Mouse (Mus musculus) spleen, adult 18-20 months (tissue): ENCODE data around the gene Galnt10.
"Not testable (repeated sequence)": the region's sequence is repeated elsewhere in the genome, so short reads cannot be mapped to it uniquely, and the experiment has no call there.

Experiments used
- DNase-seq, 2 experiments: peaks; one replicate each; pipeline ENCODE4 v3.0.0; 2022; ENCODE audit warnings: mixed read lengths in 2 of 2

Gene Galnt10

GRCm38 (mm10) chr11:57799456-57799855 is 154.2 kb downstream of the Galnt10 start:
- no peak for DNase-seq

DNA sequence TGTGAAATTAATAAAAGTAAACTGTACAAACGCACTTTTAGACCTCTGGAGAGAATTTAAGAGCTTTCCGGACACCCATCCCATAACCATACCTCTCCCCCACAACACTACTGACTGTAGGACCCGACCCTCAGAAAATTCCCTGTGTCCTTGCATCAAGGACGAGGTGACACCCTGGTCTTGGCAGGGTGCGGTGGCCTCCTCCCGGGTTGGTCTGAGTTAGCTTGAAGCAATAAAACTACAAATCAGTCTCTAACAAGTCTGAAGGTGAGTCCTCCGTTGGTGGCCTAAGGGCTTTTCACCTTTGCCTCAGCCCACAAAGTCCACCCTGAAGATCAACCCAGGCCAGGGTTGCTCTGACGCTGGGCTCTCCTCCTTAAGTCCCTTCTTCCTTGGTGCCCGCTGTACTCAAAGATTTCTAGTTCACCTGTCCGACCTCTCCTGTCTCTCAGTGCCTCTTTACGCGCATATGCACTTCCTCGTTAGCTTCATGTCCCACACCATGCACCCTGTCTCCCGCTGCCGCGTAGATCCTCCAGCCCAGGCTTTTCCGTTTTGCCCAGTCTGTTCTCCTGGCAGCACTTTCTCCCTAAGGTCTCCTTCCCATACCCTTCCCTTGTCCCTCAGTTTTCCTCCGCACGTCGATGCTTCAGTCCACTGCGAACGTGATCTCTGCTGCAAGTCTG is 155.2 kb downstream of the Galnt10 start:
- peak in 1 of 2 experiments; percentile 23 for DNase-seq

GRCm38 (mm10) chr11:57800971-57801765 is 155.9 kb downstream of the Galnt10 start, which contains the start of gene Sap30l:
Sap30l (plus strand) TSS chr11:57801637.
- peak; percentile 94 to 97 for DNase-seq

DNA sequence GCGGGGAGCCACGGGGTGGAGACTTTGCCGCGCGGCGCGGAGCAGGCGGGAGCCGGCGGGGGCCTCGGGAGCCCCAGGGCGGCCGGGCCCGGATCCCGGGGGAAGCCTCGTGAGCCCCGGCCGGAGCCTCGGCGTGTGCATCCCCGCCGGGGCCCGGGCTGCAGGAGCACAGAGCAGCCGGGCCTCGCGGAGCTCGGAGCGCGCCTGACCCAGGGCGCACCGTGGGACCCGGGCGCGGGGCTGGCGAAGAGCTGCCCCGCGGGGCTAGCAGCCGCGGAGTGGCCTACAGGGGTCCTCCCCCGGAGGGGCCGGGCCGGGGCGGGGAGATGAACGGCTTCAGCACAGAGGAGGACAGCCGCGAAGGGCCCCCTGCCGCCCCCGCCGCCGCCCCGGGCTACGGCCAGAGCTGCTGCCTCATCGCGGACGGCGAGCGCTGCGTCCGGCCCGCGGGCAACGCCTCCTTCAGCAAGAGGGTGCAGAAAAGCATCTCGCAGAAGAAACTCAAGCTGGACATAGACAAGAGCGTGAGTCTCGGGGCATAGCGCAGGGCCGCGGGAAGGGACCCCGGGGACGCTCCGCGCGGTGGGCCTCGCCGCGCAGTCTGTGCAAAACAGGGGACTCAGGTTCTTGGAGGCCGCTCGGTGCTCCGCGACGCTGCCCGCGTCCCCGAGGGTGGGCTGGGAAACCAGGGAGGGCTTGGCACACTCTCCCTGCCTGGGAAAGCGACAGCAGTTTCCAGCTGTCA is 156.7 kb downstream of the Galnt10 start:
- DNase-seq: peak; percentile 45 to 59

DNA sequence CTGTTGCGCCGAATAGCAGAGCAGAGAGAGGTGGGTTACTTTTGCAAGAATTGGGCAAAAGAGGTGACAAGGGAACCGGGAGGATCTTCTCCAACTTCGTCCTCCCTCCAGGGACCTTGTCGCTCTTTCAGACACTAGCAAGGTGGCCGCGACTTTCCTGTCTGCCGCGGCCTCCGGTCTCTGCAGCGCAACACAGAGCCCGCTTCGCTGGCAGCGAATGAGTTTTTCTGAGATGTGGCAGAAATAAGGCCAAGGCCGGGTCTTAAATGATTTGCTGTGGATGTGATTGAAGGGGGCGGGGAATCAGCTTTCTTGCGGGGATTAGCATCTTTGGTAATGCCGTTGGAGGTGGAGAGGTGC is 157.2 kb downstream of the Galnt10 start:
- peak in 1 of 2 experiments; percentile 22 for DNase-seq

DNA sequence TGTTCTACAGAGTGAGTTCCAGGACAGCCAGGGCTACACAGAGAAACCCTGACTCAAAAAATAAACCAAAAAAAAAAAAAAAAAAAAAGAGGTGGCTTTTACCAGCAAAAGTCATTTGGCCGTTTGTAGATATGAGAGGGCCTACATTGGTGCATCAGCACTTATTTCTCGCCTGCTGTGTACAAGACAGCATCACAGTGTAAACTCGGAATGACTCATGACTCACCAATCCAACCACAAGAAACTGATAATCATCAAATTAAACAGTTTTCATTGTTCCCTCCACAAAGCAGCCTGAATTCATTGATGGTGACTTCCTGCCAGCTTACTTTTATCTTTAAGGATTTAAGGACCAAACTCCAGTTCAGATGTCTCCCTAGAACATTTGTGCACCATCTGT is 159.8 kb downstream of the Galnt10 start:
- DNase-seq: no peak

DNA sequence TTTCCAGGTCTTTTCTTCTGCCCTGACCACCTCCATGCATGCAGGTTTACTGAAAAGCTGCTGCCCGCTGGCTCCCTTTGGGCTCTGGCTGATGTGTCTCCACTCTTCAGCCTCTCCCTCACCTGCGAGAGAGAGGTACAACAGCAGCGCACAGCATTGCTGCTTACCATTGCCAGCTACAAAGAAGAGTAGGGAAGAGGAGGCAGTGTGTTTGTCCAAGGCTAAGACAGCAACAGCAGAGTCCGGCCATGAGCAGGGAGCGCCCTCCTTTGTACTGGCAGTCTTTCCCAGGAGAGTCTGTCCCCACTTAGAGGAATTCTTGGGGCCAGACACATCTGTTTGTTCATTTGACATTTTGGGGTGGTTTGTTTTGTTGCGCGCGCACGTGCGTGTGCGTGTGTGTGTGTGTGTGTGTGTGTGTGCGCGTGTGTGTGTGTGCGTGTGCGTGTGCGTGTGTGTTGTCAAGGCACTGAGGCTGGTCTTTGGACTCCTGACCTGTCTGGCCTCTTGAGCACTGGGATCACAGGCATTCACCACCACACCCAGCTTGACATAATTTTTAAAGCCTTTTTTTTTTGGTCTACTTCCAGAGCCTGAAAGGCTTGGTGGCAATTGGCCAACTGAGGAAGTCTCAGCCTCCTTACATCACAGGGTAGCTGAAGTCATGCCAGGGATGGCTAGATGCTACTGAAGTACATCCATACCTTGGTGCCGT is 163.9 kb downstream of the Galnt10 start:
- DNase-seq: no peak

DNA sequence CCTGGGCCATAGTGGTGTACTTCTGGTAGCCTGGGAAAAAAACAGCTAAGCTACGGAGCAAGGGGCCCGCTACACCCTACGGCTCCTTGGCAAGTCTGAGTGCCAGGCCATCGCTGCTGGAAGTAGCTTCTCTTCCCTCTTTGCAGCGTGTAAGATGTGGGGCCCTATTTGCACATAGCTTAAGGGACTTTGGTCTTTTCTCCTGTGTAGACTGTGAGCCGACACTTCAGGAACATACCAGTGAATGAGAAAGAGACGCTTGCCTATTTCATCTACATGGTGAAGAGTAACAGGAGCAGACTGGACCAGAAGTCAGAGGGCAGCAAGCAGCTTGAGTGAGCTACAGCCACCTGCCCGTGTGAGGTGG is 164.5 kb downstream of the Galnt10 start:
- DNase-seq: no peak

GRCm38 (mm10) chr11:57811006-57811405 is 165.8 kb downstream of the Galnt10 start:
- no peak for DNase-seq

DNA sequence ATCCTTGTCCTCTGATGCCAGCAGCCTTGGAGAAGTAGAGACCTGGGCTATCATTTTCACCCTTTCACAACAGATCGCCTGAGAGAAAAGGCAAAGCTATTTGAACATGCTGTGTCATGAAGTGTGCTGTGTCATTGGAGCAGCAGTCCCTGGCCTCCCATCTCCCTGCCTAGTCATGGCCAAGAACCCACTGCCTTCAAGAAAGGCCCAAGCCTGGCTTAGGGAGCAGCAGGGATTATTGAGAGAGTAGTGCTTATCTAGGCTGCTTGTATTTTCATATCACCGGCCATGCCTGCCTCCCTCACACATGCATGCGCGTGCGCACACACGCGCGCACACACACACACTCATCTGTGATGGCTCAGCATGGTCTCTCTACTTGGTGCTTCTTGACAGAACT is 167.0 kb downstream of the Galnt10 start:
- no peak for DNase-seq

DNA sequence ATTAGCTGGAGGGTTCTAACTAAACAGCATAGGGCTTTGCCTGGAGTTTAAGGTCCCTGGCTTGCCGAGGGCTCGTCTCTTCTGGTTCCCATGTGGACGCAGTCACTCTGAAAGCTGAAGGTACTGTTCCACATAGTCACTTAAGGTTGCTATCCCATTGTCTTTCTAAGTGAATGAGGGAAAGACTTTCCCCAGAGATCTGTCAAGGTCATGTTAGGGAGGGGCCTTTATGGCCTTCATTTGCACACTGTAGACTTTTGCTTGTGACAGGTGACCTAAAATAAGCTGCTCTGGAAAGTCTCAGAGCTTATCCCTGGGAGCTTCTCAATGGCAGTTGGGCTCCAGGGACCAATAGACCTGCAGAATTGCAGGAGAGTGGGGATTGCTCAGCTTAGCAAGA is 168.4 kb downstream of the Galnt10 start:
- DNase-seq: no peak

DNA sequence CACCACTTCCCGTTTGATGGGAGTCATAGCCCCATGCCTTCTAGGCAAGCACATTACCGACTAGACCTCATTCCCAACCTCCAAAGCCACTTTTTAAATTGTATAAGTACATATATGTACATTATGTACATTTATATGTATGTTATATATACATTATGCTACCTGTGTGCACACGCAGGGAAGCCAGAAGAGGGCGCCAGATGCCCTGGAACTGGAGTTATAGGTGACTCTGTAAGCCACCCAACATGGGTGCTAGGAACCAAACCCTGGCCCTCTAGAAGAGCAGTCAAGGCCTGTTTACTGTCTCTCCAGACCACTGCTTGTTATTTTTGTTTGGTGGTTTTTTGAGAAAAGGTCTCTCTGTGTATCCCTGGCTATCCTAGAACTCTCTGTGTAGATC is 172.9 kb downstream of the Galnt10 start:
- no peak for DNase-seq

DNA sequence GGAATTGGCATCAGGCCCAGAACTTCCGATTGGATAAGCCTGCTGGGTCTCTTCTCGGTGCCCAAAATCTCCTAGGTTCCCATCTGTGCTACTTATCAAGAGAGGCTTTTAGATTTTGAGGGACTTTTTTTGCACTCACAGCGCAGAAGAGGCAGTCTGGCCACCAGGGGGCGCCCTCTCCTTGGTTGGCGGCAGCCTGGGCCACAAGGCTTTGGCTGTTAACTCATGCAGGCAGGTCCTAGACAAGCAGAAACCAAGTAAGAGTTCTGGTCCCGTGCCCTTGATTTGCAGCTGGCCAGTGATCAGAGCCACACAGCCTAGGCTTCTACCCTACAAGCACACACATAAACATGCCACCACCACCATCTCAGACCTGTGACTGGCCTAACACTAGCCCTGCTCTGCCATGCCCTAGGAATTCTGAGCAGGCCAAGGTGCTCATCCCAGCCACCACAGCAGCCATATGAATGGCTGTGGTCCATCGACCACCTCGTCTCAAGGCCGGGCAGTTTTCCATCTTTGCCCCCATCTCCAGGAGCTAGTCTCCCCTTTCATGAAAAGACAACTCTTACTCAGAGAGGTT is 174.8 kb downstream of the Galnt10 start:
- peak; percentile 55 to 80 for DNase-seq

- not testable (repeated sequence) for DNase-seq
These were observed 177.9 kb downstream of the Galnt10 start for GRCm38 (mm10) chr11:57823159-57823558.

- no peak for DNase-seq
These were observed 178.5 kb downstream of the Galnt10 start for GRCm38 (mm10) chr11:57823714-57824113.

DNA sequence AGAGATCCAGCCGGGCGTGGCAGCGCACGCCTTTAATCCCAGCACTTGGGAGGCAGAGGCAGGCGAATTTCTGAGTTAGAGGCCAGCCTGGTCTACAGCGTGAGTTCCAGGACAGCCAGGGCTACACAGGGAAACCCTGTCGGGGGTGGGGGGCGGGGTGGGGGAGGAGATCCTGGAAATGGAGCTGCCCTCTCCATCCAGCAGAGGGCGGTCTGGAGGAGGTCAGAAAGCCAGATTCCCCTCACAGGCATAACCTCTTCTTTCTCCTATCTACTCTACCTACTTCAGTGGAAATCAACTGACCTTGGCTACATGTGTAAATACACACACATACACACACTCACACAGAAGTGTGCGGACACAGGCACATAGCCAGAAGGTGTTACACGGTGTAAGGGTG is 180.0 kb downstream of the Galnt10 start:
- DNase-seq: not testable (repeated sequence)

GRCm38 (mm10) chr11:57827048-57827914 is 182.0 kb downstream of the Galnt10 start:
- no peak for DNase-seq

GRCm38 (mm10) chr11:57827915-57828545 is 182.8 kb downstream of the Galnt10 start:
- peak in 1 of 2 experiments; percentile 16 for DNase-seq

DNA sequence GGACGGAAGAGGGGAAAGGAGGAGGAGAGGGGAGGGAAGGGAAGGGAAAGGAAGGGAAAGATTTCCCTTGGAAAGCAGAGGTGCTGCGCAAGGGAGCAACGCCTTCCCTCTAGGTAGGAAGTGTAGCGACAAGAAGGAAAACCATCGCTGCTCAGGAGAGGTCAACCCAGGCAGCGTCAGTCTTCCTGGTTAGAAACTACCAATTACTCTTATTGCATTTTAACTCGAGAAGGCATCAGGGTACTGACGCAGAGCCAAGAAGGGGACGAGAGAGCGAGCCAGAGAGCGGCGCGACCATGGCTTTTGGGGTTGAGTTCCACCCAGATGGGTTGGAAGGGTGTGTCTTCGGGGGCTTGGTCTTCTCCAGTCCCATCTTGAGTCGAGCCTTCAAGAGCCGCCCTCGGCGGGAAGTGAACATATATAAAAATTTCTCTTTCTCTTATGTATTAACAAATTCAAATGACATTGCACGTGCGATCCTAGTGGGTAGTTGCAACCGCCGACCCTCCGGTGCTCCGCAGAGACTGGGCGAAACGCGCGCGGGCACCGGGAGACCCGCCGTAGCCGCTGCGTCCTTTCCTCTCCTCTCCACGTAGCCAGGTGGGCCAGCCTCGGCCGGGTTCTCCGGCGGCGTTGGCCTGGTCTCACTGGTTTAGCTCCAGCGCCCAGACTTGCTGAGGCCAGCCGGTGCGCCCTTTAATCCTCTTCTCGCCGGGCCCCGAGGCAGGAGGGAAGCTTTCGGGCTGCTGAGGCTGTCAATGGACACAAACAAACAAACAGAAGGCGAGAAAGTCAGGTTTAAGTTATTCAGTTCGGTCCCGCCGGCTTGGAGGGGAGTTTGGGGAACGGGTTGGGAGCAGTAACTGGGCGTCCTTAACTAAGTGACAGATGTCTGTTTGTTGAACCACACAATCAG is 184.0 kb downstream of the Galnt10 start:
- DNase-seq: no peak
